Mouse (Mus musculus) liver, embryonic 13.5 days (tissue): ENCODE results near the gene Snx9. TPM values are rescaled to one million over a fixed set of nuclear protein-coding genes. Genes with fewer than 3 reads are reported as not detected.

ENCODE experiments used
- ATAC-seq: fragments of 200-750 bp; cut with Nextera tagmentation; 2 replicates; pipeline ENCODE4 v1.8.0; 2017; ENCODE audit warnings: low read depth, mild to moderate bottlenecking, moderate number of reproducible peaks, moderate library complexity
- DNase-seq: peaks from one replicate; pipeline ENCODE4 v3.0.0; 2022
- H3K27ac ChIP-seq: fragments of 300-500 bp; sonication (generic); 2 replicates; pipeline ENCODE4 v1.5.1; 2015; ENCODE audit warnings: moderate library complexity, mild to moderate bottlenecking, inconsistent platforms
- H3K27me3 ChIP-seq: fragments of 300-500 bp; sonication (generic); 2 replicates; pipeline ENCODE4 v1.6.1; 2015; ENCODE audit warnings: mild to moderate bottlenecking, inconsistent platforms
- H3K36me3 ChIP-seq: fragments of 300-500 bp; sonication (generic); 2 replicates; pipeline ENCODE4 v1.6.1; 2015; ENCODE audit warnings: mild to moderate bottlenecking, inconsistent platforms
- H3K4me1 ChIP-seq: fragments of 300-500 bp; sonication (generic); replicated peaks from 2 replicates; pipeline ENCODE4 v1.6.1; 2015; ENCODE audit warnings: inconsistent platforms
- H3K4me2 ChIP-seq: fragments of 300-500 bp; sonication (generic); 2 replicates; pipeline ENCODE4 v1.6.1; 2015; ENCODE audit warnings: inconsistent platforms, mild to moderate bottlenecking, moderate library complexity
- H3K4me3 ChIP-seq: fragments of 300-500 bp; sonication (generic); replicated peaks from 2 replicates; pipeline ENCODE4 v1.5.1; 2015; ENCODE audit warnings: mild to moderate bottlenecking, inconsistent platforms
- H3K9ac ChIP-seq: fragments of 300-500 bp; sonication (generic); 2 replicates; pipeline ENCODE4 v1.6.1; 2015; ENCODE audit warnings: mild to moderate bottlenecking, inconsistent platforms
- H3K9me3 ChIP-seq: fragments of 300-500 bp; sonication (generic); replicated peaks from 2 replicates; pipeline ENCODE4 v1.6.1; 2016; ENCODE audit warnings: inconsistent platforms
- WGBS: fragments of 180-500 bp; shearing (Covaris S2); methylation state at CpG from one replicate; pipeline ENCODE4 v1.1.7; 2015; ENCODE audit not compliant: insufficient replicate concordance; 5-methylcytosine and 5-hydroxymethylcytosine counted together
- polyA plus RNA-seq: library from polyadenylated mRNA; unstranded; fragments of >200 nt; fragmentation: Nextera tagmentation; extraction: Ambion mirVana; gene quantifications from 2 replicates; pipeline ENCODE4 v1.2.1, GENCODE M21; 2015

Snx9 gene
- polyA plus RNA-seq, 1 experiment from 2014 or later, result 12.2 TPM

DNA sequence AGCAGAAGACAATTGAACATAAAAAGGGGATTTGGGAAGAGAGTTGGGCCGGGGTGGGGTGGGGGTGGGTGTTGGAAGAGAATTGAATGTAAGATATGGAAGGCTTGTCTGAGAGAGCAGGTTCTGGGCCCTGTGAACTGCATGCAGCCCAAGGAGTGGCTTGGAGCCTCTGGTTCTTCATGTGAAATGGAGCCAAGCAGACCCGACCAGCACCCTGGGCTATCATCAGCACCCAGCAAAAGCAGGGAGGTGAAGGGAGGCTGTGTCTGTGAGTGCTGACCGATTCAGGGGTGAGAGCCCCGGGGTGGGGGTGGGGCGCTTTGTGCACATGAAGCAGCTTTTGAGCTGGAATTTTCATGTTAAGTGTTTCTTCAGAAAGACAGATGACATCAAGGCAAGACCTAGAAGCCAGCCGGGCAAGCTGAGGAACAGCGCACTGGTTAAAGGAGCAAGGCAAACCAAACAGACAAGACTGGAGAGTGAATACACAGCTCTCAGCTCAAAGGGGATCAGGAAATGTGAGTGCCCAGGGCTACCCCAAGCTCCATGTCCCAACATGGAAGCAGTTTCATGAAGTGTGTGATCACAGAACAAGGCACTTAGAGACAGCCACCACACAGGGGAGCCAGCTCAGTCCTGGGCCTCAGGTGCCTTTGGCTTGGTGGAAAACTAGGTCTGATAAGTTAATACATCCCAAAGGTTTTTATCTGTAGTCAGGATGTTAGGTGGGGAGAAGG is 40.1 kb upstream of the Snx9 start:
- Histone ChIP-seq H3K9me3 (no peaks in the 10 kb centered on the region), H3K4me2 (peak overlapping the region; percentile 23), H3K9ac (peak overlapping the region; percentile 5; the same call in 1 of the 2 replicates), H3K4me1 (peaks cover 65% of the 10 kb centered on the region), H3K4me3 (no peak overlapping the region), H3K27ac (no peak overlapping the region), H3K27me3 (no peaks in the 10 kb centered on the region), H3K36me3 (no peaks in the 10 kb centered on the region)
- DNase-seq, result no peak
- 53% methylated on average over 7 of the region's 7 CpGs for WGBS
- ATAC-seq, result no peak

DNA sequence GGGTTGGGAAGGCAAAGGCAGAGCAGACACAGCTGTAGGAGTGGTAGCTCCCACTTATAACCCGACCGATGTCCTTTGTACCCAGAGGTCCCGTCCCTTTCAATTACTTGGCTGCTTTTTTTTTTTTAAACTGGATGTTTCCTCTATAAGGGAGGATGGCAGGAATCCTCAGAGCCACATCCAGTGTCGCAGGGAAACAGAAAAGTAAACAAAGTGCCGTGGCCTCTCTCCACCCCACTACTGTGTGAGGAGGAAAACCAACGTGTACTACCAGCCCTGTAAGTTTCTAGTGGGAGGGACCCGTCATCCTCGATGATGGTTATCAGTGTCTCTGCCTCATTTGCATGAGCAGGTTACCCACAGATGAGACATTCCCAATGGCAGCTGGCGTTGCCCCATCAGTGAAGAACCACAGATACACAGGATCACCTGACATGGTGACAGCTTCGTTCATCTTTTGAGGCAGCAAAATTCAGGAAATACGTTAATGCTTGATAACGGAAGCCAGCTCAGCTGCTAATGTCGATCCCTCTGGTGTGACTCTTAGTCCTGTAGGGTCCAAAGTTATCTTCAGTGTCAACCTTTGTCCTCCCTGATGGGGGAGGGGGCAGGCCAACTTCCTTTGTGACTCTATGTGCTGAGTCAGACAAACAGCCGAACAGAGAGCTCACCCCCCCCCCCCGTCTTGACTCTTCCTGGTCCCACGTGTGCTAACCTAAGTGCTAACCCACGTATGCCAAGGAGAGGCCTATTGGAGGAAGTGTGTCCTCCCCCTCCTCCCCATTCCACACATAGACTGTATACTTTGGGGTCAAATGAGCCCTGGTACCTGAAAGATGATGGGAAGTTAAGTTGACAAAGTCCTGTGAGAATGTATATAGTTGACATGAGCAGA is 39.1 kb upstream of the Snx9 start:
- whole genome bisulfite sequencing, result 18% methylated on average over 17 of the region's 17 CpGs
- Histone ChIP-seq H3K9me3 (no peaks in the 10 kb centered on the region), H3K27me3 (no peaks in the 10 kb centered on the region), H3K36me3 (no peaks in the 10 kb centered on the region), H3K4me1 (peaks cover 56% of the 10 kb centered on the region), H3K4me2 (peak overlapping the region; percentile 29), H3K9ac (no peak overlapping the region), H3K4me3 (no peak overlapping the region), H3K27ac (no peak overlapping the region)
- DNase-seq (no peak), ATAC-seq (no peak)

DNA sequence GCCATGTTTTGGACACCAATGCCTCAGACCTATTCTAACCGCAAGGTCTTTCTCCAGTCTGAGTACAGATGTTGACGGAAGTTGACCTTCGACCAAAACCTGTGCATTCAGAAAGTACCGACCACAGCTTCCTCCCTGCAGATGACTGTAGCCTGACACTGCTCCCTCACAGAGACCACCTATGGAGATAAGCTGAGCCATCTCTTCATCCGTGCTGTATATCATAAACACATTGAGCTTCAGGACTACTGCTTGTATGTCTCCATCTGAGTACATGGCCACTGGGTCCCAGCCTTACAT is 38.5 kb upstream of the Snx9 start:
- Histone ChIP-seq H3K27me3 (no peaks in the 10 kb centered on the region), H3K36me3 (no peaks in the 10 kb centered on the region), H3K9ac (no peak overlapping the region), H3K27ac (no peak overlapping the region), H3K4me2 (no peak overlapping the region), H3K4me1 (peaks cover 54% of the 10 kb centered on the region), H3K4me3 (no peak overlapping the region), H3K9me3 (no peaks in the 10 kb centered on the region)
- DNase-seq, result no peak
- ATAC-seq, result no peak
- 31% methylated on average over 5 of the region's 5 CpGs for whole genome bisulfite sequencing

DNA sequence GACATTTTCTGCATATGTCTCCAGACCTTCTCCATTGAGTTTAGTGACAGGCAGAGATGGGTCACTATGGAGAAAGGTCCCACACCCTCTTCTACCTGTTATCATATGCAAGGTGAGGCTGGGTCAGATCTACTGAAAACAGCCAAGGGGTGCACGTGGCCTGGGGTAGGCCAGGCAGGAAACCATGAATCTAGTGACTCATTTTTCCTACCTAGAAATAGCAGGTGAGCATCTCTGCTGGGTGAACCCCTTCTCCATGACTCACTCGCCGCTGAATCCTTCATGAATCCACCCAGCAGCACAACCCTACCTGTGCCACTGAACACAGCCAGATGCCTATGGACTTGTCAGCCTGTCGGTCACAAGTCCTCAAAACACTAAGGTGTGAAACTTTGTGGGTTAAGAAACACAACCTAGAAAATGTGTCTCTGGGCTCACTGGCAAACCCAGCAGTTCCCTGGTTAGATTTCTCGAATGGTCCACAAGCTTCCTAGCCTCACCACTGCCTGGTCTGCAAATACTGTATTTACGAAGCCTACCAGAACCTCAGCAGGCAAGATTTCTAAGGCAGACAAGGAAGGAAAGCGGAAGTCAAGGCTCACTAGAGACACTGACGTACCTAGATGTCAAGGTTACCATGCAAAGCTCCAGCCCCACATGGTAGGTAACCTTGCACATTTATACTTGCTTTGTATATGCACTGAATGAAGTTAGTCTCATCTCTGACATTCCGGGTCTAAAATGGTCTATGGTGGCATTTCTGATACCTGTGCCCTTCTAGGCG is 37.7 kb upstream of the Snx9 start:
- Histone ChIP-seq H3K9ac (no peak overlapping the region), H3K27me3 (no peaks in the 10 kb centered on the region), H3K4me3 (no peak overlapping the region), H3K9me3 (no peaks in the 10 kb centered on the region), H3K36me3 (no peaks in the 10 kb centered on the region), H3K4me1 (peaks cover 51% of the 10 kb centered on the region), H3K4me2 (no peak overlapping the region), H3K27ac (no peak overlapping the region)
- 74% methylated on average over 10 of the region's 10 CpGs for WGBS
- DNase-seq (no peak), ATAC-seq (no peak)

DNA sequence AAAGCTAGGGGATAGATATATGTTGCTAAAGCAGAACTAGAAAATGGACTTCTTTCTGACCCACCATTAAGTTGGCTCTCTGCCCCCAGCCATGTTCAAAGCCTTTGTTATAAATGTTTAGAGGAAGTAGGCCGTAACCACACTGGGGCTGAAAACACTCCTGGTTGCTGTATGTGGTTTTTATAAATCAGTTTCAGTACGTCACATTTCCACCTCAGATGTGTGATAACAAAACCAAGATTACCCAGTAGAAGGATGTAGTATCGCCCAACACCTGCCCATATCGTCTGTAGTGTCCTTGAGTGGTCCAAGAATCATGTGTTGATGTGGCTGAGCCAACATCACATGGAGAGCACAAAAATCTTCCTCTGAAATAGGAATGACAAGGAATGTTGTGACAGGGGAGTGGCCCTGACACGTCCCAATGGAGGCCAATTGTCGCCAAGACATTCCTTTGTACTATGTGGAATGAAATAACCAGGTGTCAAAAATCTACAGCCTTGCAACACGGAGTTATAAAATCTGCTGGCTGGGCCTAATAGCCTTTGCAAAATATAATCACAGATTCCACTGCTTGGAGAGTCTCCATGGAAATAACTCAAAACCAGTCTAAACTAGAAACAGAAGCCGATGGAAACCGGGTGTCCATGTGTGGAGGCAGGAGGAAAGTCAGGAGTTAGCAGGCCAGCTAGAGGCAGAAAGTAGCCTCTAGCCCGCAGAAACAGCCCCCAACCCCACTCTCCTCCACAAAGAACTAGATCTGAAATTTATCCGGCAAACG is 36.6 kb upstream of the Snx9 start:
- 59% methylated on average over 12 of the region's 12 CpGs for WGBS
- no peak overlapping the region for H3K4me2 ChIP-seq
- no peak overlapping the region for H3K4me3 ChIP-seq
- H3K9ac ChIP-seq, result no peak overlapping the region
- H3K27ac ChIP-seq, result no peak overlapping the region
- DNase-seq (no peak), ATAC-seq (no peak)
- H3K36me3 ChIP-seq, result no peaks in the 10 kb centered on the region
- peaks cover 42% of the 10 kb centered on the region for H3K4me1 ChIP-seq
- no peaks in the 10 kb centered on the region for H3K27me3 ChIP-seq
- no peaks in the 10 kb centered on the region for H3K9me3 ChIP-seq

DNA sequence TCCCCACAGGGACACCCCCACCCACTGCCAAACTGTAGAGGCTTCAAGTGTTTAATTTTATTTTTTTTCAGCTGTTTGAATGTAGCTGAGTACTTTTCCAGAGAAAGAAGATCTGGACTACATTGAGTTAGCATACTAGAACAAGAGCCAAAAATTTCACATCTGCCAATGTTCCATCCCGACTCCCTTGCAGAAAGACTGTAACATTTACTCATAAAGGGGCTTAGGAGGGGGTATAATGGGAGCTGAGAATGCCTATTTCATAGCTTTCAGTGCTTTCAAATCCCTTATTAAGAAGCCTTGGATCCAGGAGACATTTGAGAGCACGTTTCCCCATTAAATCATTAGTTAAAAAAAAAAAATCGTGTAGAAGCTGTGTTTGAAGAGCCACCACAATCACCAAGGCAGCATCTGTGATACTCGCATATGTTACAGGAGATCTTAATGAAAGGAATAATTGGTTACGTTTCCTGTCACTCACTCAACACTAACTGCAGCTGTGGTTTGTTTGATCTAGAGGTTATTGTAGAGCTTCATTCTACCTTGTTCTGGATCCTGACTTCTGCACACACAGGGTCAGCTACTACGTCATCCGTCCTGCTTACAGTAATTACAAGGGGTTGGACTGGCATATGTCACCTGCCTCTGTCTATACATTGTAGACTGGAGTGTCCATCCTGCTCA is 35.8 kb upstream of the Snx9 start:
- Histone ChIP-seq H3K4me3 (no peak overlapping the region), H3K36me3 (no peaks in the 10 kb centered on the region), H3K27ac (no peak overlapping the region), H3K27me3 (no peaks in the 10 kb centered on the region), H3K9me3 (no peaks in the 10 kb centered on the region), H3K4me2 (no peak overlapping the region), H3K9ac (no peak overlapping the region), H3K4me1 (peaks cover 37% of the 10 kb centered on the region)
- 70% methylated on average over 7 of the region's 7 CpGs for WGBS
- ATAC-seq (no peak), DNase-seq (no peak)

DNA sequence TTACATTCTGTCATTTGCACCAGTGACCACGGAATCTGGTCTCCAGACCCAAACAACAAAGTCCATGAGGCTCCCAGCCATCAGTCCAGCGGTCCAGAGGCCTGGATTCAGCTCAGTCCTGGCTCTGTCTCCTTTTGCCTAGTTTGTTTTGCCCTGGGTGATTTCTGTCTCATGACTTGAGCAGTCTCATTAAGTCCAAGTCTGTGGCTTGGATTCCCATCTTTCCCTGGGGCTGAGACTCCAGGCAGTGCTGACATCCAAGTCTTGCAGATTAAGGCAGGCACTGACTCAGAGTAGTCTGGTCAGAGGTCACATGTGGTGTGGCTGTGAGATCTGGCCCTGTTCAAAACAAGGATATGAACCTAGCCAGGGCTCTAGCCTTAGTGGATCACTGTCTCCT is 35.2 kb upstream of the Snx9 start:
- H3K4me2 ChIP-seq, result no peak overlapping the region
- H3K36me3 ChIP-seq, result no peaks in the 10 kb centered on the region
- 58% methylated on average over 2 of the region's 2 CpGs for WGBS
- H3K9ac ChIP-seq, result no peak overlapping the region
- no peak overlapping the region for H3K4me3 ChIP-seq
- no peaks in the 10 kb centered on the region for H3K9me3 ChIP-seq
- ATAC-seq (no peak; the same call in 1 of the 2 replicates), DNase-seq (no peak)
- H3K27ac ChIP-seq, result no peak overlapping the region
- peaks cover 31% of the 10 kb centered on the region for H3K4me1 ChIP-seq
- no peaks in the 10 kb centered on the region for H3K27me3 ChIP-seq

DNA sequence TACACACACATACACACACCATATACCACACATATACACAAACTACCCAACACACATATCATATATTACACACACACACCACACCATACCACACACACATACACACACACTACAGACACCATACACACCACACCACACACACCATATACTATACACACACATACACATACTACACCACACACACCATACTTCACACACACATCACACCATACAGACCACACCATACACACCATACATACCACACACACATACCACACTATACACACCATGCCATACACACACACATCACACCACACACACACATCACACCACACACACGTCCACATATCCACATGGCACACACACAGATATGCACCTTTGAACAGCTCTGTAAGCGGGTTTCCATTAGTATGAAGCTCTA is 34.3 kb upstream of the Snx9 start:
- 60% methylated on average over 2 of the region's 2 CpGs for WGBS
- Histone ChIP-seq H3K27me3 (no peaks in the 10 kb centered on the region), H3K27ac (no peak overlapping the region), H3K4me1 (peaks cover 22% of the 10 kb centered on the region), H3K4me2 (no peak overlapping the region), H3K4me3 (no peak overlapping the region), H3K9me3 (no peaks in the 10 kb centered on the region), H3K9ac (no peak overlapping the region), H3K36me3 (no peaks in the 10 kb centered on the region)
- ATAC-seq (no peak), DNase-seq (no peak)

DNA sequence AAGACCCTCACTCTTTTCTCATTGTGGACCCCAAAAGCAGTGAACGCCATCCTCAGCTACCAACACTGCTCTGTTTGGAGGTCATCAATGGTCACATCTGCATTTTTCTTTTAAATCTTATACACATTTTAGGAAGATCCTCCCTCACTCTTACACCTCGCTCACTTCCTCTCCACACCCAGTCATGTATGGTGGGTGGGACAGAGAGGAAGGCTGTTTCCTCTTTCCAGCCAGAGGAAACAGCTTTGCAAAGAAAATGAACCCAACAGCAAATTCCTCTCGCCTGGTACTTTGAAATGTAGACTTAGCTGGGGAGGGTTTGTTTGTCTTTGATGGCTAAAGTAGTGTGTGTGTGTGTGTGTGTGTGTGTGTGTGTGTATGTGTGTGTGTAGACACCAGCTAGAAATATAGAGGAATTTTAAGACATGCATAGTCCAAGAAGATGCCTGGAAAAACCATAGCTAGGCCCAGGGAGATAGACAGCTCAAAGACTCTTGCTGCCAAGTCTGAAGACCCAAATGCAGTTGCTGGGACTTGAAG is 33.2 kb upstream of the Snx9 start:
- H3K9ac ChIP-seq, result no peak overlapping the region
- H3K9me3 ChIP-seq, result no peaks in the 10 kb centered on the region
- no peak overlapping the region for H3K4me2 ChIP-seq
- H3K36me3 ChIP-seq, result no peaks in the 10 kb centered on the region
- WGBS, result 34% methylated on average over 3 of the region's 3 CpGs
- no peaks in the 10 kb centered on the region for H3K27me3 ChIP-seq
- no peak for DNase-seq
- ATAC-seq, result no peak
- H3K4me3 ChIP-seq, result no peak overlapping the region
- 0 out of 2 replicates have a peak overlapping the region, but pooled peaks have one; percentile 1 for H3K27ac ChIP-seq
- H3K4me1 ChIP-seq, result peaks cover 11% of the 10 kb centered on the region

DNA sequence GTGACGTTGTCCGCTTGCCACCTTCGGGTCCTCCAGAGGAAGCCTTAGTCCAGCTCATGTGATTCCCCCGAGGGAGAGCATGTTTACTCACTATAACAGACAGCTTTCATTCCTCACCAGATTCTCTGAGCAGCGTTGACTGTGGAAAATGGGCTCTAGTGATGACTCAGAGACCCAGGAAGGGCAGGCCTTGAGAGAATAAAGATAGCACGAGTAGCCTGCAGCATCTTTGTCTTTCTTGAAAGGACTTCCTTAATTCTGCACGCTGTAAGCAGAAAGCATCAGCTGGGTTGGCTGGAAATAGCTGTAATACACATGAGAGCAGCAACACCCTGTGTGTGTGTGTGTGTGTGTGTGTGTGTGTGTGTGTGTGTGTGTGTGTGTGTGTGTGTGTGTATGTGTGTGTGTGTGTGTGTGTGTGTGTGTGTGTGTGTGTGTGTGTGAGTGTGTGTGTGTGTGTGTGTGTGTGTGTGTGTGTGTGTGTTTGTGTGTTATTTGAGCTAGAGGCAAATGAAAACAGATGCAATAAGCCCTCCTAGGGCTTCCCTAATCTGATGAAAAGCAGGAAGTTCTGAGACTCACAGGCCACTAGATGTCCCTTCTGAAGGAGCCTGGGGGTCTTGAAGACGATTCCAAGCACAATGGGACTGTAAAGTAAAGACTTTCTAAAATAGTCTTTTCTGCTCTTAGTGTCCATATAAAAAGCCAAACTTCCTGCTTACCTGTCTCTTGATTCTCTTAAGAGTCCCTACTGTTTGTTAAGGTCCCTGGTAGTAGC is 27.1 kb upstream of the Snx9 start:
- peaks cover 4% of the 10 kb centered on the region for H3K4me1 ChIP-seq
- no peaks in the 10 kb centered on the region for H3K27me3 ChIP-seq
- H3K9ac ChIP-seq, result no peak overlapping the region
- no peak overlapping the region for H3K4me2 ChIP-seq
- ATAC-seq, result no peak
- H3K4me3 ChIP-seq, result no peak overlapping the region
- no peak for DNase-seq
- no peaks in the 10 kb centered on the region for H3K36me3 ChIP-seq
- WGBS, result 34% methylated on average over 8 of the region's 8 CpGs
- H3K27ac ChIP-seq, result no peak overlapping the region
- H3K9me3 ChIP-seq, result no peaks in the 10 kb centered on the region
